Mouse (Mus musculus) sigmoid colon, adult 10 weeks (tissue): ENCODE data around the gene Fam160a2. TPM values are rescaled to one million over a fixed set of nuclear protein-coding genes. Genes with fewer than 3 reads are reported as not detected.

Experiments used
- polyA plus RNA-seq: library from polyadenylated mRNA; stranded (reverse); fragments of 350-450 nt; fragmentation: Illumina TruSeq; extraction: RNeasy Lipid Tissue Mini Kit (QIAGEN cat#74804); gene quantifications from one replicate; pipeline ENCODE4 v1.2.3, GENCODE M21; 2014; ENCODE audit warnings: low read depth, low replicate concordance

The Fam160a2 gene
- polyA plus RNA-seq: 61.1 TPM

GRCm38 (mm10) chr7:105399935-105400624 lies at the start of gene Fam160a2:
Fam160a2 (minus strand) TSS chr7:105400054.

GRCm38 (mm10) chr7:105425424-105426043 lies 25.7 kb upstream of the Fam160a2 start, which contains the start of gene Cckbr:
Cckbr (plus strand) TSS chr7:105425731.

GRCm38 (mm10) chr7:105404268-105404667 lies 4.4 kb upstream of the Fam160a2 start, which contains the start of gene Cnga4:
Cnga4 (plus strand) TSS chr7:105404568.

GRCm38 (mm10) chr7:105374866-105375265 lies 25.0 kb downstream of the Fam160a2 start, which contains the start of gene Gm5901:
Gm5901 (plus strand) TSS chr7:105375038.

GRCm38 (mm10) chr7:105367930-105368329 lies 31.9 kb downstream of the Fam160a2 start, which contains the start of gene Olfr692:
Olfr692 (plus strand) TSS chr7:105368230.

GRCm38 (mm10) chr7:105342170-105342569 lies 57.7 kb downstream of the Fam160a2 start, which contains the start of gene Olfr691:
Olfr691 (minus strand) TSS chr7:105342270.

GRCm38 (mm10) chr7:105334004-105334403 lies 65.8 kb downstream of the Fam160a2 start, which contains the start of gene Olfr690:
Olfr690 (minus strand) TSS chr7:105334104.

Other genes starting within 250 kb of the Fam160a2 start
- gene Olfr684, start 236.4 kb downstream of the Fam160a2 start, polyA plus RNA-seq: not detected
- gene Olfr685, start 214.0 kb downstream of the Fam160a2 start, polyA plus RNA-seq: not detected
- gene Olfr686, start 192.6 kb downstream of the Fam160a2 start, polyA plus RNA-seq: not detected
- not detected for gene Olfr688, start 112.0 kb downstream of the Fam160a2 start, polyA plus RNA-seq
- gene Olfr689, start 88.9 kb downstream of the Fam160a2 start, polyA plus RNA-seq: not detected
- gene Olfr690, start 66.0 kb downstream of the Fam160a2 start, polyA plus RNA-seq: not detected
- gene Olfr691, start 57.8 kb downstream of the Fam160a2 start, polyA plus RNA-seq: not detected
- not detected for gene Olfr692, start 31.8 kb downstream of the Fam160a2 start, polyA plus RNA-seq
- not detected for gene Gm5901, start 25.0 kb downstream of the Fam160a2 start, polyA plus RNA-seq
- 0.16 TPM for gene Cnga4, start 4.5 kb upstream of the Fam160a2 start, polyA plus RNA-seq
- gene Cckbr, start 25.7 kb upstream of the Fam160a2 start, polyA plus RNA-seq: not detected
- 9.2 TPM for gene Cavin3, start 82.2 kb upstream of the Fam160a2 start, polyA plus RNA-seq
- gene Smpd1, start 154.3 kb upstream of the Fam160a2 start, polyA plus RNA-seq: 2.7 TPM
- not detected for gene Apbb1, start 181.6 kb upstream of the Fam160a2 start, polyA plus RNA-seq
- gene Hpx, start 200.1 kb upstream of the Fam160a2 start, polyA plus RNA-seq: not detected
- gene Trim3, start 233.5 kb upstream of the Fam160a2 start, polyA plus RNA-seq: 9.6 TPM
- 41.0 TPM for gene Timm10b, start 240.0 kb upstream of the Fam160a2 start, polyA plus RNA-seq
- gene Arfip2, start 240.4 kb upstream of the Fam160a2 start, polyA plus RNA-seq: 13.0 TPM
- gene Gm45799, start 240.5 kb upstream of the Fam160a2 start, polyA plus RNA-seq: 0.79 TPM